Mouse (Mus musculus): ENCODE measurements around the gene Smarca5.

The Smarca5 gene

DNA sequence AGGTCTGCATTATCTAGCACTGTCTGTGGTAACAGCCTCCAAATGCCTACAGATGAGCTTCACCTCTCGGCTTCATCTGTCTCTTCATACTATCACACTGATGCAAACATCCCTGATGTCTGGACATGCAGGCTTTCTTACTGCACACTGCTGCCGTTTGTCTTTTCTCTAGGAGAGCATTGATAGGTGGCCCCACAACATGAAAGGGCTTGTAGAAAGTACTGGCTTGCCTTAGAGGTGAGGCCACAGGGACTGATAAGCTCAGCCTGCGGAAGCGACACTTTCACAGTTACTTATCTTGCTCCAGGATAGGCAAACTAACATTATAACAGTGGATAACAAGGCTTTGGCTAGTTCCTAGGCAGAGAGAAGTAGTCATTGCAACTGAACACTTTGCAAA lies 78.2 kb downstream of the Smarca5 start:
- DNase-seq = no peak

DNA sequence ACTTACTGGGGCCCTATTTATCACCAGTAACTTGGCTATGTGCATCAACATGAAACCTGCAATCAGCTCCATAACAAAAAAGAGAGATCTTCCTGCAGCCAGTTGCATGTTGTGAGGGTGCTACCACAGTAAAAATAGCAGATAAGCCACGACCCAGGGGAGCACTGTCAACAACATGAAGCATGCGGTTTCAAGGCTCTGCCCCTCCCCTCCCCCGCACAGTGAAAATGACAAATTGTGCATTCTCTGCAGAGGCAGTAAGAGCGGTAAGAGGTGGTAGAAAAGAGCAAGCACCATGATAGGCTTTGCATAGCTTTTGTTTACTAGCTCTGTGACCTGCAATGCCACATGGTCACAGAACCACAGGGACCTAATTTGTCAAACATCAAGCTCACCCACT lies 81.7 kb downstream of the Smarca5 start:
- no peak for DNase-seq

Measured in cerebellum, adult 11-12 months (tissue).